Mouse (Mus musculus) midbrain, embryonic 15.5 days (tissue): ENCODE measurements at regions not wholly inside any gene's neighbourhood (a gene's known extent, or its start where the extent isn't known, plus 50 kb on each side); places are given as distances from the start of the nearest gene placed in this dataset.

Source experiments
- ATAC-seq: fragments of 200-750 bp; cut with Nextera tagmentation; replicated peaks from 2 replicates; pipeline ENCODE4 v1.8.0; 2017; ENCODE audit warnings: moderate TSS enrichment
- H3K27ac ChIP-seq: fragments of 300-500 bp; sonication (generic); 2 replicates; pipeline ENCODE4 v1.5.1; 2015; ENCODE audit warnings: mild to moderate bottlenecking, inconsistent platforms
- H3K27me3 ChIP-seq: fragments of 300-500 bp; sonication (generic); replicated peaks from 2 replicates; pipeline ENCODE4 v1.6.1; 2015; ENCODE audit warnings: inconsistent platforms
- H3K36me3 ChIP-seq: fragments of 300-500 bp; sonication (generic); replicated peaks from 2 replicates; pipeline ENCODE4 v1.6.1; 2015; ENCODE audit warnings: inconsistent platforms
- H3K4me1 ChIP-seq: fragments of 300-500 bp; sonication (generic); 2 replicates; pipeline ENCODE4 v1.6.1; 2015; ENCODE audit warnings: inconsistent platforms
- H3K4me2 ChIP-seq: fragments of 300-500 bp; sonication (generic); 2 replicates; pipeline ENCODE4 v1.6.1; 2015; ENCODE audit warnings: inconsistent platforms, mild to moderate bottlenecking, moderate library complexity
- H3K4me3 ChIP-seq: fragments of 300-500 bp; sonication (generic); 2 replicates; pipeline ENCODE4 v1.5.1; 2015; ENCODE audit warnings: mild to moderate bottlenecking, inconsistent platforms
- H3K9ac ChIP-seq: fragments of 300-500 bp; sonication (generic); 2 replicates; pipeline ENCODE4 v1.6.1; 2015; ENCODE audit warnings: mild to moderate bottlenecking, inconsistent platforms
- H3K9me3 ChIP-seq: fragments of 300-500 bp; sonication (generic); 2 replicates; pipeline ENCODE4 v1.6.1; 2016; ENCODE audit warnings: inconsistent platforms
- WGBS: fragments of 180-500 bp; shearing (Covaris S2); methylation state at CpG from one replicate; pipeline ENCODE4 v1.1.7; 2015; ENCODE audit warnings: mixed read lengths; 5-methylcytosine and 5-hydroxymethylcytosine counted together

DNA sequence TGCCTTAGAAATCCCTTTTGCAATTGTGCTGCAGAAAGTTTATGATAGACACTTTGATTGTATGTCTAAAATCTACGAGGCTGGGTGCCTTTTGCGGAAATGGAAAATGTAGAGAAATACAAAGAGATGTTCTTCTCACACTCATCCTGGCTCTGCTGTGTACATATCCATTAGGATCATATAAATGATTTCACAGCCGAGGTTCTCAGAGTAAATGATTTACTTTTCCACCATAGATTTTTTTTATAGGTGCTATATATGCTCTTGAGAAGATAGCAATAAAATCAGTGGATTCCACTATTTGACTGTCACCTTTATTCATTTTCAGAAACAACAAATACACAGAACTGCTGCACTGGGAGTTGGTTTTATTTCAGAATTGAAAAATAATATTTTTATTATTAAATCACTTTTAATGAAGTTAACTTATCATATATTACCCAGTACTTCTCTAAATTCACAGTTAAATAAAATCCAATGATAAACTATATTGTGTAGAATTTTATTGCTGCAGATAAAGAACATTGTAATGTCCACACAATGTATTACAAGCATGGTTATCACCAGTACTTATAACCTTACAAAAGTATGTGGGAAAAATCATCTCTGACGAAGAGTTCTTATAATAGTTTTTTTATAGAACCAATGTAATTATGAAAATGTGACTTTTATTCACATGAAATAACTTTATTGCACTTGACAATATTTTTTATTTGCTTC, 1385.8 kb downstream of the Pcdh7 start:
- Histone ChIP-seq H3K27ac (no peak overlapping the region), H3K4me2 (no peak overlapping the region), H3K36me3 (no peaks in the 10 kb centered on the region), H3K27me3 (no peaks in the 10 kb centered on the region), H3K4me3 (no peak overlapping the region), H3K4me1 (no peaks in the 10 kb centered on the region), H3K9ac (no peak overlapping the region), H3K9me3 (no peaks in the 10 kb centered on the region)
- no peak for ATAC-seq
- 85% methylated on average over 4 of the region's 4 CpGs for WGBS

DNA sequence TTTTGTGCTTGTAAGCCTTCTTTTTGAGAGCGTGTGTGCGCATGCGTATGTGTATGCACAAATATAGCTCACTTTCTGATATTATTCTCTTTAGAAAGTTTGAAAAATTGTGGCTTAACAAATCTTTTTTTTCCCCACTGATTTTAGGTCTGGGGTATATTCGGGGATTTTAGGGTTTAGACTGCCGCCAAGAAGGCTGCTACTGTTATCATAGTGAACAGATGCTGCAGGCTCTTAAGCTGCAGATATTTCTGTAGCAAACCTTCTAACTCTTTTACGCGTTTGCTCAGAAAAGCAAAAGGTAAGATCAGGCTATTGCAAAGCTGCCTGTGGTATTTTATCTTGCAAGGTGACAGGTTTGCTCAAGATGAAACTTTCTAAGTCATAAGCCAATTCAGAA, 1420.5 kb downstream of the Pcdh7 start:
- no peaks in the 10 kb centered on the region for H3K36me3 ChIP-seq
- H3K9me3 ChIP-seq: no peaks in the 10 kb centered on the region
- ATAC-seq: no peak
- H3K4me1 ChIP-seq: no peaks in the 10 kb centered on the region
- H3K4me3 ChIP-seq: no peak overlapping the region
- no peak overlapping the region for H3K9ac ChIP-seq
- 29% methylated on average over 7 of the region's 7 CpGs for whole genome bisulfite sequencing
- no peaks in the 10 kb centered on the region for H3K27me3 ChIP-seq
- peak overlapping the region; percentile 29 for H3K4me2 ChIP-seq
- no peak overlapping the region for H3K27ac ChIP-seq

DNA sequence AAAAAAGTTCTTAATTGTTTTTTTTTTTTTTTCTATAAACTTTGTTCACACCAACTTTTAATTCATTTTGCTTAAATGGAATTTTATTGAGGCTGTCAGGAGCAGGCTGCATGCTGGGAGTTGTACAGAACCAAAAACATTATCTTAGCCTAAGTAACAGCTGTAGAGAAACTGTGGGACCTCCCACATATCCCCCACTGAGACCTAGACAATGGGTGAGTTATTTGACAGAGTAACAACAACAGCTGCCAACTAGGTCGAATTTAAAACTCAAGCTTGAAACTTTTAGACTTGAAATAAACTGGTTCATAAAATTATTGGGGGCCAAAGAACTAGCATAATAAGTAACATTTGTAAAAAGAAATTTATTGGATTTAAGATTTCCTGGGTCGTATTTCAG, 1421.0 kb downstream of the Pcdh7 start:
- Histone ChIP-seq H3K36me3 (no peaks in the 10 kb centered on the region), H3K4me1 (no peaks in the 10 kb centered on the region), H3K9ac (no peak overlapping the region), H3K4me2 (no peak overlapping the region), H3K9me3 (no peaks in the 10 kb centered on the region), H3K27ac (no peak overlapping the region), H3K27me3 (no peaks in the 10 kb centered on the region), H3K4me3 (no peak overlapping the region)
- no peak for ATAC-seq
- 24% methylated on average over 2 of the region's 2 CpGs for WGBS
